Mouse (Mus musculus): ENCODE results near the gene Cmtm8. TPM values are rescaled to one million over a fixed set of nuclear protein-coding genes. Genes with fewer than 3 reads are reported as not detected.

The Cmtm8 gene
- polyA plus RNA-seq, 1 experiment from 2014 or later: 81.5 TPM

DNA sequence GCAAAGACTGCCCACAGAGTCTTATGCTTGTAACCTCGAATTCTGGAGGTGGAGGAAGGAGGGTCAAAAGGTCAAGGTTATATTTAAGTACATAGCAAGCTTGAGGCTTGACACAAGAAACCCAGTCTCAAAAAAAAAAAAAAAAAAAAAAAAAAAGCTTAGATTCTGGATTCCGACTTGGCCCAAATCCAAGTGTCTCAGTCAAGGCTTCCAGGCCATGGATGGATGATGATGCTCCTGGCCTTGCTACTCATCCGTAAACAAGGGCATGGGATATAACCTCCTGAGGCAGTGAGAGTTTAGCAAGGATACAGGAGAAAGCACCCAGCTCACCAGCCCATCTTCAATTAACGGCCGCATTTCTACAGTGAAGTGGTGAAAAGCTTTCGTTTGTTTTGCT lies 69.3 kb downstream of the Cmtm8 start:
- Histone ChIP-seq H3K4me1 (ENCODE audit: insufficient read depth) (no peaks in the 10 kb centered on the region), H3K36me3 (ENCODE audit: insufficient read depth) (peaks cover 12% of the 10 kb centered on the region; the same call in 1 of the 2 replicates), H3K27me3 (ENCODE audit: insufficient read depth, low read length) (no peaks in the 10 kb centered on the region), H3K9me3 (ENCODE audit: low read depth, low read length) (no peaks in the 10 kb centered on the region), H3K4me2 (no peak overlapping the region), H3K4me3 (ENCODE audit: low read depth, low read length) (no peak overlapping the region), H3K27ac (ENCODE audit: low read depth) (no peak overlapping the region), H3K9ac (no peak overlapping the region)
- DNase-seq (peak; percentile 56), ATAC-seq (ENCODE audit: insufficient read depth) (no peak)
- no peak for TF ChIP-seq CTCF (IDR thresholded peaks at IDR 0.05; ENCODE audit: low read depth)
- WGBS: 55% methylated on average over 6 of the region's 6 CpGs

DNA sequence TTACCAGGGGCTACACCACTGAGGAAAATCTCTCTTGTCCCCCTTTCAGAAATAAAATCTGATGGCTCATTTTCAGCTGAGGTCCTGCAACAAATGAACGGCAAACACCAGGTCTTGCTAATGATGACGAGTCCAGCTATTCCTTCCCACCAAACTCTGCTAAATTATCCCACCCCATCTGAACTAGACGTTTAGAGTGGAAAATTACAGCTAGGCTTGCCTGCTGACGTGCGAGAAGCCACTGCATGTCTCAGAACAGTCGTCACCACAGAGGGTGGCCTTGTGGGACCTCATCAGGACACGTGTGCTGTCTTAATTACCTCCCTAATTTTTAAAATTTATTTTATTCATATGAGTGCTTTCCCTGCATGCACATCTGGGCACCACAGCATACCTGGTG lies 72.4 kb downstream of the Cmtm8 start:
- ATAC-seq (ENCODE audit: insufficient read depth) (no peak), DNase-seq (no peak)
- Histone ChIP-seq H3K4me1 (ENCODE audit: insufficient read depth) (no peaks in the 10 kb centered on the region), H3K4me2 (no peak overlapping the region), H3K27me3 (ENCODE audit: insufficient read depth, low read length) (no peaks in the 10 kb centered on the region), H3K9me3 (ENCODE audit: low read depth, low read length) (no peaks in the 10 kb centered on the region), H3K4me3 (ENCODE audit: low read depth, low read length) (no peak overlapping the region), H3K9ac (no peak overlapping the region), H3K36me3 (ENCODE audit: insufficient read depth) (peaks cover 12% of the 10 kb centered on the region; the same call in 1 of the 2 replicates), H3K27ac (ENCODE audit: low read depth) (no peak overlapping the region)
- WGBS: 83% methylated on average over 7 of the region's 7 CpGs
- TF ChIP-seq CTCF (IDR thresholded peaks at IDR 0.05; ENCODE audit: low read depth): no peak

DNA sequence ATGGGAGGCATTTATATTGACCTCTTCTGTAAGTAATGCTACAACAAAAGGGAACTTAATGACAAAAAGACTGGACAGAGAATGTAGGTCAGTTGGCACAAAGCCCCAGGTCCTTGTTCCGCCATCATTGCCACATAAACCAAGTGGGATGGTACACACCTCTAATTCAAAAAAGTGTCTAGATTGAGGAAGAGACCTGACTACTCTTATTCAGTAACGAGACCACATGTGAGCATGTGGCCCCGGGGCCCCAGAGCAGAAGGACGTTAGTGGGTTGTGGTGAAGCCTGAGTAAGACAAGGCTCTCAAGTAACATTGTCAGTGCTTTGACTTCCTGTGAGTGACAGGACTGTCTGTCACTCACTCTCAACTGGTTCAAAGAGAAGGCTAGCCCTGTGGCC lies 73.7 kb downstream of the Cmtm8 start:
- TF ChIP-seq CTCF (IDR thresholded peaks at IDR 0.05; ENCODE audit: low read depth): no peak
- WGBS: 86% methylated on average over 4 of the region's 4 CpGs

DNA sequence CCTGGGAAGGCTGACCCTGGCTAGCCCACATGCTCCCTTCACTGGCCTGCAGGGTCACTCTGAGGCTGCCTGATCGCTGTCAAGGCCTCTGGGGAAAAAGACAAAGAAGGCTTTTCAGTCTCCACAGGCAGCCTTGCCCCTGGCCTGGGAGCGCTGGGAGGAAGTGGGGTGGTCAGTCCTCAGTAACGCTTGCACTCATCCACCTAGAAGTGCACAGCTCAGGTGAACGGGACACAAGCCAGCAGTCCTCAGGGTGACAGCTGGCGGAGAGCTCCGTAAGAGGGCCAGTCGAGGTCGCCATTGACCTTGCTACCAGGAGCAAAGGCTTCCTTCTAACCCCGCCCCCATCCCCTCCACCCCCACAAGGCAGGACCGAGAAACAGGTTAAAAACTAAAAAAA lies 75.9 kb downstream of the Cmtm8 start:
- H3K27ac ChIP-seq (ENCODE audit: low read depth): no peak overlapping the region
- TF ChIP-seq CTCF (IDR thresholded peaks at IDR 0.05; ENCODE audit: low read depth): no peak
- no peak overlapping the region for H3K9ac ChIP-seq
- H3K36me3 ChIP-seq (ENCODE audit: insufficient read depth): peaks cover 12% of the 10 kb centered on the region; the same call in 1 of the 2 replicates
- H3K9me3 ChIP-seq (ENCODE audit: low read depth, low read length): no peaks in the 10 kb centered on the region
- ATAC-seq (ENCODE audit: insufficient read depth) (no peak), DNase-seq (no peak)
- H3K4me3 ChIP-seq (ENCODE audit: low read depth, low read length): no peak overlapping the region
- no peak overlapping the region for H3K4me2 ChIP-seq
- no peaks in the 10 kb centered on the region for H3K4me1 ChIP-seq (ENCODE audit: insufficient read depth)
- WGBS: 39% methylated on average over 10 of the region's 10 CpGs
- no peaks in the 10 kb centered on the region for H3K27me3 ChIP-seq (ENCODE audit: insufficient read depth, low read length)

More for the DNA sequence above, 73.7 kb downstream of the Cmtm8 start:
- Histone ChIP-seq H3K4me1 (ENCODE audit: insufficient read depth) (no peaks in the 10 kb centered on the region), H3K27ac (ENCODE audit: low read depth) (no peak overlapping the region), H3K27me3 (ENCODE audit: insufficient read depth, low read length) (no peaks in the 10 kb centered on the region), H3K4me2 (no peak overlapping the region), H3K4me3 (ENCODE audit: low read depth, low read length) (no peak overlapping the region), H3K9me3 (ENCODE audit: low read depth, low read length) (no peaks in the 10 kb centered on the region), H3K36me3 (ENCODE audit: insufficient read depth) (peaks cover 12% of the 10 kb centered on the region; the same call in 1 of the 2 replicates), H3K9ac (no peak overlapping the region)
- ATAC-seq (ENCODE audit: insufficient read depth) (no peak), DNase-seq (no peak)

DNA sequence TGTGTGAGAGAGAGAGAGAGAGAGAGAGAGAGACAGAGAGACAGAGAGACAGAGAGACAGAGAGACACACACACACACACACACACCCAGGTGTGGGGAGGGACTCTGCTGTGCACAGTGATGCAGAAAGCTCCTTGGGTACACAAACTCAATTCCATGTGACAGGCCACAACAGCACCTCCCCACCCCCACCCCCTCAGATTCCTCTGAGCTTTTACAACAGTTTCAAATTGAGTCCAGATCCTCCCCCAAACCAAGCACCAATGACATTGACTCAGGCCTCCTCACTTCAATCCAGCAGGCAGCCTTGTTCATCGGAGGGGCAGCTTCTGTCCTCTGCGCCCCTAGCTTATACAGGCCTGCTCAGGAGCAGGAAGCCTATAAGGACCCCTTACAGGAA lies 76.4 kb downstream of the Cmtm8 start:
- DNase-seq (no peak), ATAC-seq (ENCODE audit: insufficient read depth) (no peak)
- no peak overlapping the region for H3K27ac ChIP-seq (ENCODE audit: low read depth)
- H3K36me3 ChIP-seq (ENCODE audit: insufficient read depth): peaks cover 9% of the 10 kb centered on the region; the same call in 1 of the 2 replicates
- no peaks in the 10 kb centered on the region for H3K4me1 ChIP-seq (ENCODE audit: insufficient read depth)
- WGBS: 70% methylated on average over 2 of the region's 2 CpGs
- no peak overlapping the region for H3K4me3 ChIP-seq (ENCODE audit: low read depth, low read length)
- no peaks in the 10 kb centered on the region for H3K9me3 ChIP-seq (ENCODE audit: low read depth, low read length)
- H3K27me3 ChIP-seq (ENCODE audit: insufficient read depth, low read length): no peaks in the 10 kb centered on the region
- no peak for TF ChIP-seq CTCF (IDR thresholded peaks at IDR 0.05; ENCODE audit: low read depth)
- no peak overlapping the region for H3K9ac ChIP-seq
- H3K4me2 ChIP-seq: no peak overlapping the region

DNA sequence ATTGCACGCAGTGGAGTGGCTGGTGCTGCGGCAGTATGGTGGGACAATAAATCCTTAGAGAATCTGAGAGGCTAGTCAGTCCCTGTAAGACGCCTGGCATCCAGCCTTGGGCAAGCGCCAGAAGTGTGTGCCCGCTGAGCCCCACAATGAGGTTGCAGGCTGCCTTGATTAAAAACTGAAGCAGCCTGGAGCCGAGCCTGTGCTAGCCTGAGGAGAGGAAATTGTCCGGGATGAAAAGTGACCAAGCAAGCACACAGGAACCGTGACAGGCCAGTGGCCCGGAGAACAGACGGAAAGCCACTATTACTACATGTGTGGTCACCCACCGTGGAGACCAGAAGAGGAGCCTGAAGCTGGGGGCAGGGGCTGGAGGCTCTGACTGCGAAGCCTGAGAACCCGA lies 76.9 kb downstream of the Cmtm8 start:
- H3K4me1 ChIP-seq (ENCODE audit: insufficient read depth): no peaks in the 10 kb centered on the region
- DNase-seq: no peak
- WGBS: 70% methylated on average over 13 of the region's 13 CpGs
- no peak for ATAC-seq (ENCODE audit: insufficient read depth)
- H3K27me3 ChIP-seq (ENCODE audit: insufficient read depth, low read length): no peaks in the 10 kb centered on the region
- H3K36me3 ChIP-seq (ENCODE audit: insufficient read depth): peaks cover 7% of the 10 kb centered on the region
- H3K27ac ChIP-seq (ENCODE audit: low read depth): no peak overlapping the region
- H3K9me3 ChIP-seq (ENCODE audit: low read depth, low read length): no peaks in the 10 kb centered on the region
- H3K9ac ChIP-seq: no peak overlapping the region
- no peak overlapping the region for H3K4me2 ChIP-seq
- no peak overlapping the region for H3K4me3 ChIP-seq (ENCODE audit: low read depth, low read length)
- TF ChIP-seq CTCF (IDR thresholded peaks at IDR 0.05; ENCODE audit: low read depth): no peak

DNA sequence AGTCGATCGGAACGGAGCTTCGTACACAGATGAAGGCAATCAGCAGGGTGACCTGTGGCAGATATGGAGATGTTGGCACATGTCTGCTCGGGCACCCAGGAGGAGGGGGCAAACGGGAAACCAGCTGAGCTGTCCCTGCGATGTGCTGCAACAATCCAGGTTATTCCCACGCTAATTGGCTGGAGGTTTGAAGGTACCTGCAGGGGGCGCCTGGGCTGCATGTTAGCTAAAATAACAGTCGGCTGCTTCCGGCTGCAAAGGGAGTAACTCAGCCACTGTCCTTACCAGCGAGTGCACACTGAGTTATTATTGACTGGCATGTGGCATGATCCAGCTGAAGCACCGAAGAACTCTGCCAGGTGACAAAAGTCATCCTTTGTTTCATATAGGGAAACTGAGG lies 80.6 kb downstream of the Cmtm8 start:
- Histone ChIP-seq H3K36me3 (ENCODE audit: insufficient read depth) (peaks cover 27% of the 10 kb centered on the region), H3K9ac (no peak overlapping the region), H3K27me3 (ENCODE audit: insufficient read depth, low read length) (no peaks in the 10 kb centered on the region), H3K4me3 (ENCODE audit: low read depth, low read length) (no peak overlapping the region), H3K9me3 (ENCODE audit: low read depth, low read length) (no peaks in the 10 kb centered on the region), H3K4me1 (ENCODE audit: insufficient read depth) (no peaks in the 10 kb centered on the region), H3K27ac (ENCODE audit: low read depth) (no peak overlapping the region), H3K4me2 (no peak overlapping the region)
- ATAC-seq (ENCODE audit: insufficient read depth) (no peak), DNase-seq (peak; percentile 75)
- peak; percentile 67 for TF ChIP-seq CTCF (IDR thresholded peaks at IDR 0.05; ENCODE audit: low read depth)
- 57% methylated on average over 13 of the region's 13 CpGs for WGBS

DNA sequence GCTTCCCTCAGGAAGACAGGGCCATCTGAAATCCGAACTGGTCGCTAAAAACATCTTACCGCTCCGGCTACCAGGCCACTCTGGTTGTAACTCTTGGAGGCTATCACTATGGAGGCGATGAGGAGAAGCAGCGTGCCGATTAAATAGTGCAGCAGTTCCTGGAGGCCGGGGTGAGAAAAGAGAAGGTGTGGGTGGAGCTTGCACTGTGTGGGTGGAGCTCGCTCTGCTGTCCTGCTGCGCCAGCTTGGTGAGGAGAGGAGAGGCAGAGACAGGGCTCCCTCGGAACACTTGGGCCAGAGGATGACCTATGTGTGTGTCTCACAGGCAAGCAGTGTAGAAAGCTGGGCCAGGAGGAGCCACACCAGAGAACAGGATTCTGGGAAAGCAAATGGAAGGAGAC lies 82.1 kb downstream of the Cmtm8 start:
- H3K9ac ChIP-seq: no peak overlapping the region
- WGBS: 63% methylated on average over 11 of the region's 11 CpGs
- no peaks in the 10 kb centered on the region for H3K4me1 ChIP-seq (ENCODE audit: insufficient read depth)
- H3K27me3 ChIP-seq (ENCODE audit: insufficient read depth, low read length): no peaks in the 10 kb centered on the region
- no peak overlapping the region for H3K4me2 ChIP-seq
- H3K27ac ChIP-seq (ENCODE audit: low read depth): no peak overlapping the region
- no peak for ATAC-seq (ENCODE audit: insufficient read depth)
- no peak overlapping the region for H3K4me3 ChIP-seq (ENCODE audit: low read depth, low read length)
- H3K36me3 ChIP-seq (ENCODE audit: insufficient read depth): peaks cover 35% of the 10 kb centered on the region
- DNase-seq: no peak
- no peak for TF ChIP-seq CTCF (IDR thresholded peaks at IDR 0.05; ENCODE audit: low read depth)
- H3K9me3 ChIP-seq (ENCODE audit: low read depth, low read length): no peaks in the 10 kb centered on the region

Measured in lung, embryonic 14.5 days (tissue).